Mouse (Mus musculus) layer of hippocampus, postnatal 10 days (tissue): ENCODE measurements at regions not wholly inside any gene's neighbourhood (a gene's known extent, or its start where the extent isn't known, plus 50 kb on each side); places are given as distances from the start of the nearest gene placed in this dataset.
"Not testable (repeated sequence)": the region's sequence is repeated elsewhere in the genome, so short reads cannot be mapped to it uniquely, and the experiment has no call there.

Experiments used
- DNase-seq, 2 experiments: peaks; one replicate each; pipeline ENCODE4 v3.0.0; 2021; ENCODE audit warnings: low spot score in 2 of 2

GRCm38 (mm10) chr2:98263641-98264040 lies 398.4 kb upstream of the Gm10801 start:
- DNase-seq: no peak

GRCm38 (mm10) chr2:98269562-98269961 lies 392.5 kb upstream of the Gm10801 start:
- no peak for DNase-seq

- DNase-seq: peak in 1 of 2 experiments; percentile 10
Measured at GRCm38 (mm10) chr2:98286796-98287352, 375.2 kb upstream of the Gm10801 start.

GRCm38 (mm10) chr2:98330025-98330424 lies 332.0 kb upstream of the Gm10801 start:
- DNase-seq: not testable (repeated sequence)

- DNase-seq: peak; percentile 42 to 57
Measured at GRCm38 (mm10) chr2:98354200-98354599, 307.8 kb upstream of the Gm10801 start.

- peak; percentile 29 to 57 for DNase-seq
Measured at GRCm38 (mm10) chr2:98379211-98379610, 282.8 kb upstream of the Gm10801 start.
